Mouse (Mus musculus) 416B (cell line): Measurements from ENCODE around the gene Dok4.
"Not testable (repeated sequence)": the region's sequence is repeated elsewhere in the genome, so short reads cannot be mapped to it uniquely, and the experiment has no call there.

Experiments used
- DNase-seq: peaks from one replicate; pipeline ENCODE4 v3.0.0; 2011; ENCODE audit warnings: low read depth

Dok4 gene

DNA sequence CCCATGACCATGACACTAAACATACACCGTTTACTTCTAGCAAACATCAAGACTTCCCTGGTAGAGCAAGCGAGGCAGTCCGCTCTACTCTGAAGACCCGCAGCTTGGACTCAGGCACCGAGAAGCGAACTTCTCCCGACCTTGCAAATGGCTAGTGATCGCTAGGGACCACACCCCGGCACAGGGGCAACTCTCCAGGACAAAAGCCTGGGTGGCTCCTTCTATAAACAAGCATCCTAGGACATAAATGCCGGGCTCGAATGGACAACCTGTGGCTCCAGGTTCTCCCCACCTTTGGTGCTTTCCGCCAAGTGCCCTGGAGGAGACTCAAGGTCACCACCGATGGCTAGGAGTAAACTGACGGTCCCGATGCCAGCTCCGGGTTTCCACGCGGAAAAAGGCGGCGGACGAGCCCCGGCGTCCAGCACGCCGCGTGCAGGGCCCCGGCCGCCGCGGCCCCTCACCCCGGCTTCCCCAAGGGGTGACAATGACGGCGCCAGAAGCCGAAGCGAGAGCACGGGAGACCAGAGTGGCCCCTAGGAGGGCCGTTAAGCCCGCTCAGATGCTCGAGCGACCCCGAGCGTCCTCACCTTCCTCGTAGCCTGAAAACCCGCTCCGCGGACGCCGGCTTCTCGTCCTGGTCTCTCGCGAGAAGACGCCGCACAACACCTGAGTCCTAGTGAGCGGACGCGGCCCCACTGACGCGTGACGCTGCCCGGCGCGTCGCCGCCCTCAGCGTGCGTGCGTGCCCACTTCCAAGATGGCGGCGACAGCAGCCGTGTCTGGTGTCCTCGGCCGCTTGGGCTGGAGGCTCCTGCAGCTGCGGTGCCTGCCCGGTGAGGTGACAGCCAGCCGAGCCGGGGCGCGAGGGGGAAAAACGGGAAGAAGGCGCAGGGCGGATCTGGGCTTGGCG is 38.2 kb downstream of the Dok4 start, which contains the start of the genes Coq9 and Ciapin1:
Coq9 (plus strand) TSS at position 660 of the 913 bp plus-strand sequence.
Ciapin1 (minus strand) TSS at position 697 of the 913 bp plus-strand sequence.
- peak; percentile 96 for DNase-seq

- DNase-seq, result peak; percentile 70
These were observed 39.5 kb downstream of the Dok4 start for GRCm38 (mm10) chr8:94836456-94837240.

GRCm38 (mm10) chr8:94835751-94836150 is 40.4 kb downstream of the Dok4 start:
- DNase-seq, result not testable (repeated sequence)

- DNase-seq, result not testable (repeated sequence)
These were observed 42.2 kb downstream of the Dok4 start for GRCm38 (mm10) chr8:94833901-94834405.

DNA sequence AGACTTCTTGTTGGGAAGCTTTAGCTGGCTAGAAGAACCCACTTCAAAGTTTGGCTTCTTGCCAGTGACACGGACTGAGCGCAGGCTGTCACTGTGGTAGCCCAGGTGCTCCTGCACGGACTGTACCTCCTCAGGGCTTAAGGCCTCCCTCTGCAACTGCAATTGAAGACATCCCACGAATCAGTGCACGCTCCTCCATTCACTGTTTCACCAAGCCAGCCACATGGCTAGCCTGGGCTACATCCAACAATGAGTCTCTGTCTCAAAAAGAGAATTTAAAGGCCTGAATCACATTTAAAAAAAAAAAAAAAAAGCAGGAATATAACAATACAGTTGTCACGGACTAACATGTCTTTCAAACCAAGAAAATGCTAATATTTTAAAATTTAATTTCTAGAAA is 47.8 kb downstream of the Dok4 start:
- DNase-seq, result no peak

GRCm38 (mm10) chr8:94826210-94826609 is 49.9 kb downstream of the Dok4 start:
- DNase-seq, result no peak

DNA sequence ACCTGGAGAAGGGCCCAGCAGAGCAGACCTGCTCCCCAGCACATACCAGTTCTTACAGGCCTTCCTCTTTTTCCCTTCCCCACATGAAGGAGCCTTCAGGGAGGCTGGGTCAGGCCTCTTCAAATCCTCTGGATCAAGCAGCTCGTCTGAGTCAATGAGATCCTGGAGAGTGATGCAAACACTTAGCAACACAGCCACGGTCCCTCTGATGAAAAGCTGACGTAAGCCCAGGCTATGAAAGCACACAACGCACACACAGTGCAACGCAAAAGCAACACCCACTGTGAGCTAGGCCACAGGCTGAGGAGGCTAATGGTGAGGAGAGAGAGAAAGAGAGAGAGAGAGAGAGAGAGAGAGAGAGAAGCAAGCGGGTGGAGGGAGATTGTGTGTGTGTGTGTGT is 51.0 kb downstream of the Dok4 start:
- no peak for DNase-seq

GRCm38 (mm10) chr8:94822637-94823560 is 53.2 kb downstream of the Dok4 start:
- DNase-seq, result peak; percentile 70

- DNase-seq, result no peak
These were observed 54.7 kb downstream of the Dok4 start for GRCm38 (mm10) chr8:94821381-94821780.

GRCm38 (mm10) chr8:94820553-94820952 is 55.6 kb downstream of the Dok4 start:
- DNase-seq, result no peak

DNA sequence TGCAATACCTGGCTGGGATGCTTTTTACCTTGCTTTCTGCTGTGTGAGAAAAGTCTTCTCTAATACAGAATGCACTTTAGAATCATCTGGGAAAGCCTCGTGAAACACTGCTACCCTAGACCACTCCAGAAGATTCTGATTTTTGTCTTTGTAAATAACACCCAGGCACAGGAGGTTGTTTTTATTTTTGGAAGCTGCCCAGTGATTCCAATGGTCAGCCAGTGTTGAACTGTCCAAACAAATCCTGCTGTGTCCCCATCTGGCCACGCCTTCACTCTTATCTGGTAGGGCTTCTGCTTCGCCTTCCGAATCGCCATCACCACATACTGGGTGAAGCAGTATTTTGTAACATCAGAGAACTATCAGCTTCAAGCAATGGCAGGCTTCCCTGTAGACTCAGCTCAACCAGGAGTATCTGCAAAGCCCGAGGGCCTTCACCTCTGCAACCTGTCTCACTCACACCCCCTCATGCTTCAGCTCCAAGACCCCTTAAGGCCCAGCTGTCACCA is 56.4 kb downstream of the Dok4 start:
- DNase-seq, result no peak

- no peak for DNase-seq
These were observed 58.2 kb downstream of the Dok4 start for GRCm38 (mm10) chr8:94817933-94818332.

DNA sequence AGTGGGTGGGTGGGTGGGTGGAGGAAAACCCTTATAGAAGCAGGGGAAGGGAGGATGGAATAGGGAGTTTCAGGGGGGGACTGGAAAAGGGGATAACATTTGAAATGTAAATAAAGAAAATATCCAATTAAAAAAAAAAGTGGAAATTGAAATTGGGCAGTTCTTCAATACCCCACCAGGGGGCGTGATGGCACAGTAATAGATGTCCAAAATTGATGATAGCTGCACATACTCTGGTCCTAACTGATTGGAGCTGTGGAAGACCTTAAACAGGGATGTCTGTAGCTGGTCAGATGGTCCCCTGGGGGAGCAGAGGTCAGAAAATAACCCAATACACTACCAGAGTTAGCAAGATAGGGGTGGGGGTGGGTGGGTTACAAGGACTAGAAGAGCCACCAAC is 61.6 kb downstream of the Dok4 start:
- peak; percentile 56 for DNase-seq
